Mouse (Mus musculus) ES-E14 (cell line): ENCODE data around the gene Gm11627.
"Not testable (repeated sequence)": the region's sequence is repeated elsewhere in the genome, so short reads cannot be mapped to it uniquely, and the experiment has no call there.

Experiments used
- MAFK ChIP-seq: IDR thresholded peaks from 2 replicates; pipeline ENCODE4 v1.6.1; 2014; ENCODE audit warnings: mild to moderate bottlenecking, low read depth, low read length, inconsistent platforms; ENCODE audit not compliant: insufficient read depth
- ZNF384 ChIP-seq: IDR thresholded peaks from 2 replicates; pipeline ENCODE4 v1.6.1; 2012; ENCODE audit warnings: low read depth, low read length, inconsistent platforms

DNA sequence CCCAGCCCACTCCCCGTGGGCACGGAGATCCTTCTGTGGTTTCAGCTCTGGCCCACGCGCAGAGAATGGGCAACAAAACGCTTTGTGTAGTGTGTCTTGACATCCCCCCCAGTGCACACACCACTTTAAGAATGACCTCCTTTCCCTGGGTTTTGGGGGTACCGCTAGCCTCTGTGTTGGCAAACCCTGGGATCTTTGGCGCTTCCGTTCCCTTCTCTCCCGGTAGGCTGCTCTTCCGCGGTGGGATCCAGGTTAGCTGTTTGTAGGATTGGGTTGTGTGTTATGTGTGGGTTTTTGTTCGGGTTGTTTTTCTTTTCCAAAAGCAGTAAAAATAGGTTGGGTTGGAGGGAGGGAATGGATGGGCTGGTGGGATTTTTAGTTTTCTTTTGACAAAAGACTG is 27.9 kb upstream of the Gm11627 start:
- TF ChIP-seq ZNF384, MAFK: not testable (repeated sequence)
